Mouse (Mus musculus) liver, postnatal 0 days (tissue): ENCODE data around the gene Bfsp1. TPM values are rescaled to one million over a fixed set of nuclear protein-coding genes. Genes with fewer than 3 reads are reported as not detected.

Source experiments
- ATAC-seq: fragments of 200-750 bp; cut with Nextera tagmentation; 2 replicates; pipeline ENCODE4 v1.8.0; 2017; ENCODE audit warnings: mild to moderate bottlenecking, moderate library complexity
- DNase-seq: peaks from one replicate; pipeline ENCODE4 v3.0.0-alpha.2; 2016
- H3K27ac ChIP-seq: fragments of 300-500 bp; sonication (generic); 2 replicates; pipeline ENCODE4 v1.5.1; 2014; ENCODE audit warnings: antibody characterized with exemption, moderate library complexity, mild to moderate bottlenecking, low read depth
- H3K27me3 ChIP-seq: fragments of 300-500 bp; sonication (generic); 2 replicates; pipeline ENCODE4 v1.6.1; 2014; ENCODE audit warnings: low read length, control low read depth, mixed read lengths; ENCODE audit not compliant: insufficient read depth
- H3K36me3 ChIP-seq: fragments of 300-500 bp; sonication (generic); replicated peaks from 2 replicates; pipeline ENCODE4 v1.6.1; 2014; ENCODE audit warnings: mild to moderate bottlenecking, control low read depth, low read length, moderate library complexity, mixed read lengths; ENCODE audit not compliant: insufficient read depth
- H3K4me1 ChIP-seq: fragments of 300-500 bp; sonication (generic); 2 replicates; pipeline ENCODE4 v1.6.1; 2014; ENCODE audit warnings: antibody characterized with exemption, mild to moderate bottlenecking, control low read depth; ENCODE audit not compliant: insufficient read depth
- H3K4me2 ChIP-seq: fragments of 300-500 bp; sonication (generic); 2 replicates; pipeline ENCODE4 v1.6.1; 2014; ENCODE audit warnings: low read depth, mild to moderate bottlenecking, low read length, moderate library complexity, mixed read lengths
- H3K4me3 ChIP-seq: fragments of 300-500 bp; sonication (generic); 2 replicates; pipeline ENCODE4 v1.5.1; 2014; ENCODE audit warnings: low read depth, low read length
- H3K9ac ChIP-seq: fragments of 300-500 bp; sonication (generic); replicated peaks from 2 replicates; pipeline ENCODE4 v1.6.1; 2014; ENCODE audit warnings: mild to moderate bottlenecking, moderate library complexity
- H3K9me3 ChIP-seq: fragments of 300-500 bp; sonication (generic); 2 replicates; pipeline ENCODE4 v1.6.1; 2016; ENCODE audit warnings: mild to moderate bottlenecking, control low read depth, low read length, mixed read lengths
- CTCF ChIP-seq: sonication (generic); IDR thresholded peaks from 2 replicates; pipeline ENCODE4 v1.5.1; 2016; ENCODE audit warnings: antibody characterized with exemption, low read depth
- EP300 ChIP-seq: IDR thresholded peaks from 2 replicates; pipeline ENCODE4 v1.6.1; 2016; ENCODE audit warnings: antibody characterized with exemption, low read depth, mild to moderate bottlenecking
- WGBS: fragments of 180-500 bp; shearing (Covaris S2); extraction: QIAGEN DNeasy Blood & Tissue Kit; methylation state at CpG from one replicate; pipeline ENCODE4 v1.1.7; 2014; ENCODE audit not compliant: insufficient replicate concordance; 5-methylcytosine and 5-hydroxymethylcytosine counted together
- polyA plus RNA-seq: library from polyadenylated mRNA; unstranded; fragments of >200 nt; fragmentation: Nextera tagmentation; extraction: Ambion mirVana; gene quantifications from 2 replicates; pipeline ENCODE4 v1.2.1, GENCODE M21; 2015

The Bfsp1 gene
- polyA plus RNA-seq, 1 experiment from 2014 or later: 0.12 TPM

DNA sequence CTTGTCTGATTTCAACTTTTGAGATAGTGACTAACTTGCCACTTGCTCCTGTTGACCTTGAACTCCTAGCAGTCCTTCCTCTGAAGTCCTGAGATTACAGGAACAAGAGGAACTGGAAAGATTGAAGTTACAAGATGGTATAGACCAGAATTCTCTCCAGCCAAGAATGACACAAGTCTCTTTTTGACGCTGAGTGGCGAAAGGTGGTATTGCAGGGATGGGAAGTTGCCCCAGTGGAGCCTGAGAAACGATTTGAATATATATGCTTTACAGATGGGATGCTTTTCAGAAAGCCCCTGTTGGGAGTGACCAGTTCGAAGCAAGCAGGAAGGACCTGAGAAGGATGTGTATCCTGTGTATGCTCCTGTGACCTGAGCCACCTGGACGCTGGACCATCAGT, 54.2 kb downstream of the Bfsp1 start:
- no peak overlapping the region for H3K9ac ChIP-seq
- H3K27ac ChIP-seq: no peak overlapping the region
- ATAC-seq (no peak), DNase-seq (no peak)
- H3K4me1 ChIP-seq: no peaks in the 10 kb centered on the region
- 60% methylated on average over 5 of the region's 5 CpGs for WGBS
- no peaks in the 10 kb centered on the region for H3K36me3 ChIP-seq
- H3K9me3 ChIP-seq: no peaks in the 10 kb centered on the region
- H3K4me2 ChIP-seq: no peak overlapping the region
- no peak overlapping the region for H3K4me3 ChIP-seq
- TF ChIP-seq CTCF (no peak), EP300 (no peak)
- no peaks in the 10 kb centered on the region for H3K27me3 ChIP-seq

DNA sequence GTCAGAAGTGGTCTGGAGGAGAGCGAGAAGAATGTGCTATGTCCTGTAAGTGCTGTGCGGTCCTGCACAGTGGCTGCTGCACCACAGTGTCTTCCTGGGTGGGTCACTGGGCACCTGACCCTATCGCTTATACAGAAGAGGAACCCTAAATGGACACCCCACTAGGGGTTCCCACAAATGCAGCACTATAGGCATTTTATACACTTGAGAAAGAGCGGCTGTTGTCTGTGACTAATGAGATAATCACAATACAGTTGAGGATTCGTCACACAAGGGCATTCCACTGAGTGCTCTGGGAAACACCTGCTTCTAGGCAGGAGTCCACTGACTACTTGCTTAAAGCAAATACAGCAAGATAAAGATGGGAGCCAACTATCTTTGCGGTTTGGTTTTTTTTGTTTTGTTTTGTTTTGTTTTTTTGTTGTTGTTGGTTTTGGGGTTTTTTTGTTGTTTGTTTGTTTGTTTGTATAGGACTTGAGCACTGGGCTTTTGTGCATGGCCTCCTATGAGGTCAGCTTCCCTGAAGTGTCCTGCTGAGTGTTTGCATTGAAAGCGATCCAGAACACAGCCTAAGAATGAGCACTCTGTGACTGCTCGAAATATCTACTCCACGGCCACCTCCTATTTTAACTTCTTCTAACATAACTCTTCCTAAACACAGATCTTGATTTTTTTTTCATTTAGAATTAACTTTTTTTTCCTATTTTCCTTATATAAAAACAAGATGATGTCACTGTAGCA, 55.9 kb downstream of the Bfsp1 start:
- TF ChIP-seq EP300: no peak
- TF ChIP-seq CTCF: no peak
- Histone ChIP-seq H3K36me3 (no peaks in the 10 kb centered on the region), H3K9ac (no peak overlapping the region), H3K9me3 (no peaks in the 10 kb centered on the region), H3K27ac (no peak overlapping the region), H3K4me2 (no peak overlapping the region), H3K4me3 (no peak overlapping the region), H3K27me3 (no peaks in the 10 kb centered on the region), H3K4me1 (no peaks in the 10 kb centered on the region)
- DNase-seq (no peak), ATAC-seq (no peak)
- WGBS: 69% methylated on average over 9 of the region's 9 CpGs

DNA sequence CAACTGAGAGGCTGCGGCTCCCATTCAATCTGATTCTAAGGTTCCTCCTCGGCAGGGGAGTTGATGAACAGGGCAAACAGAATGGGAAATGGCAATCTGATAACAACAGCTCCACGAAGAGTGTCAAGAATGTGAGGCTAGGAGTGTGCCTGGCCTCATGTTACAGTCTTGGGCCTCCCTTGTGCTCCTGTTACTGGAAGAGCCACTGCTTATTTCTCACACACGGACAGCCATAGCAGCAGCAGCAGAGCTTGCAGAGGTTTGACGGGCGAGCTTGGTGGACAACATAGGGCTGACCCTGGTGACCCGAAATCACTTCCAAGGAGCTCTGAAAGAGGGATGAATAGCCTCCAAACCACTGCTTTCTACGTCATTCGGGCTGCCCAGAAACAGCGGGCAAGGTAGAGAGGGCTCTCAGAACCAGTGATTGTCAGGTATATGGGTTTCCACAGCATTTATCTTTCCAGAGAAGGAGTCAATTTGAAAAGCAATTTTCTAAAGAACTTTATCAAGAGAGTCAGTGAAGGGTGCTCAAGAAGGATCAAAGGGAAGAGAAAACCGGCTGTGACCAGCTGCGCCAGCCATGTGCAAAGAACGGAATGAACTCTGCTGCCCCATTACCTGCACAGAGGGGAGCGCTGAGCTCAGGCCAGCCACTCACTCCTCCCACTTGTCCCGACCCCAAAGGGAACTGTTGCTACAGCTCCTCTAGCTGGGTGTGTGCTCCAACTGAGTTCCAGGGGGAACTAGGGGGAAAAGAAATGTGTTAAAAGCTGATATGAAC, 56.6 kb downstream of the Bfsp1 start:
- no peaks in the 10 kb centered on the region for H3K9me3 ChIP-seq
- H3K27ac ChIP-seq: no peak overlapping the region
- no peak overlapping the region for H3K4me2 ChIP-seq
- WGBS: 64% methylated on average over 15 of the region's 15 CpGs
- H3K36me3 ChIP-seq: no peaks in the 10 kb centered on the region
- no peaks in the 10 kb centered on the region for H3K4me1 ChIP-seq
- ATAC-seq (no peak), DNase-seq (no peak)
- TF ChIP-seq CTCF: no peak
- no peak for TF ChIP-seq EP300
- no peak overlapping the region for H3K4me3 ChIP-seq
- no peak overlapping the region for H3K9ac ChIP-seq
- H3K27me3 ChIP-seq: no peaks in the 10 kb centered on the region

DNA sequence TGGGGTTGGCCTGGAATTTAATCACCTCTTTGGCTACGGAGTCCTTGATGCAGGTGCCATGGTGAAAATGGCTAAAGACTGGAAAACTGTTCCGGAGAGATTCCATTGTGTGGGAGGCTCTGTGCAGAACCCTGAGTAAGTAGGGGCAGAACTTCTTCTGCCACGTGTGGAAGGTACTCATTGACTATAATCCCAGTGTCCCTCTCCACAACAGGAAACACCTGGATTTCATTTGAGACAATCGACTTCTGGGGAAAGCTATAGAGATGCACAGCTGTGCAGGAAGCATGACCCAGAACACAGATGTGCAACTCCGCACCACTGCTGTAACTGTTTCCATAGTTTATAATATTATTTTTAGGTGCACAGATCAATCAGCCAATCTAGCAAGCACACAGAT, 61.9 kb downstream of the Bfsp1 start:
- Histone ChIP-seq H3K27me3 (no peaks in the 10 kb centered on the region), H3K9ac (no peak overlapping the region), H3K9me3 (no peaks in the 10 kb centered on the region), H3K4me2 (no peak overlapping the region), H3K4me1 (no peaks in the 10 kb centered on the region), H3K27ac (no peak overlapping the region), H3K36me3 (no peaks in the 10 kb centered on the region), H3K4me3 (no peak overlapping the region)
- DNase-seq (no peak), ATAC-seq (no peak)
- WGBS: 70% methylated on average over 5 of the region's 5 CpGs
- TF ChIP-seq EP300: no peak

DNA sequence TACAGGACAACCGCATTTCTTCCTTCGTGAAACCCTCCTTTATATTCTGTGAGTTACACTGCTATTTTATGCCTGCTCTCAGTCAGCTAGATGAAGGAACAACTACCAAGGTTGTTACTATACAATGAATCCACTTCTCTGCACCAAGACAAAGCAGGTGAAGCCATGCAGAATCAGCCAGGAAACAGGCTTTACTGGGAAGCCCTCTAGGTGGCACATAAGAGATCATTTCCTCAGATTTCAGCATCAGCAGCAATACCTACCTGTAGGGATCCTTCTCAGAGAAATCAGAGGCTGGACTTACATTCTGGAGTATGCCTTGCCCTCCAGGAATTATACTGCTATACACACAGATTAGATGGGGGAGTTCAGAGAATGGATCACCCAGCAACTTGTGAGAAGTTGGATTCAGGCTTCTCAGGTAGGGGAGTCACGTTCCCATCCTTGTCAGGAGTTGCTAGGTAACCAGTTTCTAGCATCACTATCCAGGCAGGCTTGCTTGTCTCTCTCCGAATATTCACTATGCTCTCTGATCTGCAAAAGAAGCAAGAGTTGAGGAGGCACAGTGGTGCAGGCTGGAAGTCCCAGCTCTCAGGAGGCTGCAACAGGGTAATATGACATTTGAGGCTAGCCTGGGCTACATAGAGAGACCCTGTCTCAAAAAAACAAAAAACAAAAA, 66.5 kb downstream of the Bfsp1 start:
- H3K27ac ChIP-seq: no peak overlapping the region
- H3K4me2 ChIP-seq: no peak overlapping the region
- no peaks in the 10 kb centered on the region for H3K36me3 ChIP-seq
- H3K27me3 ChIP-seq: no peaks in the 10 kb centered on the region
- no peak for TF ChIP-seq EP300
- no peak for TF ChIP-seq CTCF
- H3K9me3 ChIP-seq: no peaks in the 10 kb centered on the region
- H3K4me1 ChIP-seq: no peaks in the 10 kb centered on the region
- H3K9ac ChIP-seq: no peak overlapping the region
- no peak for ATAC-seq
- H3K4me3 ChIP-seq: no peak overlapping the region
- 65% methylated on average over 4 of the region's 4 CpGs for WGBS
- no peak for DNase-seq

DNA sequence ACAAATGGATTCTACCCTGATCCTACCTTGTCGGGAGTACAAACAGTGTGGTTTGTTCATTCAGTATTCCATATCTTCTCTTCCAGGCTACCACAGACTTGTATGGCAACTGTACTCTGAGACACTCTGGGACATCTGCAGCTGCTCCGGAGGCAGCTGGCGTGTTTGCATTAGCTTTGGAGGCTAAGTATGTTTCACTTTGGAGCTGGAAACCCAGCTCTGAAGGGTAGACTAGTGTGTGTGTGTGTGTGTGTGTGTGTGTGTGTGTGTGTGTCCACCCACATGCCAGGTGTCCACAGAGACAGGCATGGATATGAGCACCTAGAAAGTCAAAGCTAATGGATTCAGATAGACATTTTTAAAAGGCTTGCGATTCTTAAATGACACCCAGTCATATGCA, 67.1 kb downstream of the Bfsp1 start:
- H3K4me3 ChIP-seq: no peak overlapping the region
- H3K9me3 ChIP-seq: no peaks in the 10 kb centered on the region
- H3K9ac ChIP-seq: no peak overlapping the region
- no peak for TF ChIP-seq EP300
- H3K27me3 ChIP-seq: no peaks in the 10 kb centered on the region
- no peak overlapping the region for H3K4me2 ChIP-seq
- ATAC-seq (no peak), DNase-seq (no peak)
- no peaks in the 10 kb centered on the region for H3K4me1 ChIP-seq
- H3K36me3 ChIP-seq: no peaks in the 10 kb centered on the region
- H3K27ac ChIP-seq: no peak overlapping the region
- WGBS: 78% methylated on average over 4 of the region's 4 CpGs
